Mouse (Mus musculus): ENCODE measurements at regions not wholly inside any gene's neighbourhood (a gene's known extent, or its start where the extent isn't known, plus 50 kb on each side); places are given as distances from the start of the nearest gene placed in this dataset.

GRCm38 (mm10) chr14:76789376-76789775 is 232.7 kb upstream of the Serp2 start:
- DNase-seq (ENCODE audit: low spot score) (no peak), ATAC-seq (ENCODE audit: low FRiP score) (no peak)
- no peaks in the 10 kb centered on the region for H3K36me3 ChIP-seq (ENCODE audit: control insufficient read depth, insufficient read depth, low read length)
- H3K4me3 ChIP-seq (ENCODE audit: low read depth, low read length) = no peak overlapping the region
- no peaks in the 10 kb centered on the region for H3K27me3 ChIP-seq (ENCODE audit: control insufficient read depth, insufficient read depth, low read length)
- no peaks in the 10 kb centered on the region for H3K9me3 ChIP-seq (ENCODE audit: control insufficient read depth, low read length)
- H3K27ac ChIP-seq (ENCODE audit: low read depth, low read length) = no peak overlapping the region
- peaks cover 6% of the 10 kb centered on the region for H3K4me1 ChIP-seq (replicated peaks; ENCODE audit: control insufficient read depth, insufficient read depth, low read length)
- WGBS = 76% methylated on average over 7 of the region's 7 CpGs
- H3K4me2 ChIP-seq (replicated peaks; ENCODE audit: low read depth, low read length) = no peak overlapping the region
- H3K9ac ChIP-seq (ENCODE audit: low read depth, low read length) = no peak overlapping the region

GRCm38 (mm10) chr14:76787601-76788000 is 230.9 kb upstream of the Serp2 start:
- H3K27me3 ChIP-seq (ENCODE audit: control insufficient read depth, insufficient read depth, low read length) = no peaks in the 10 kb centered on the region
- H3K4me1 ChIP-seq (replicated peaks; ENCODE audit: control insufficient read depth, insufficient read depth, low read length) = peaks cover 6% of the 10 kb centered on the region
- H3K27ac ChIP-seq (ENCODE audit: low read depth, low read length) = no peak overlapping the region
- no peaks in the 10 kb centered on the region for H3K36me3 ChIP-seq (ENCODE audit: control insufficient read depth, insufficient read depth, low read length)
- no peak overlapping the region for H3K4me2 ChIP-seq (replicated peaks; ENCODE audit: low read depth, low read length)
- no peak overlapping the region for H3K9ac ChIP-seq (ENCODE audit: low read depth, low read length)
- 93% methylated on average over 6 of the region's 6 CpGs for WGBS
- H3K4me3 ChIP-seq (ENCODE audit: low read depth, low read length) = no peak overlapping the region
- no peak for ATAC-seq (ENCODE audit: low FRiP score)
- H3K9me3 ChIP-seq (ENCODE audit: control insufficient read depth, low read length) = no peaks in the 10 kb centered on the region
- DNase-seq (ENCODE audit: low spot score) = no peak

- WGBS = 90% methylated on average over 4 of the region's 4 CpGs
- no peaks in the 10 kb centered on the region for H3K9me3 ChIP-seq (ENCODE audit: control insufficient read depth, low read length)
- H3K4me2 ChIP-seq (replicated peaks; ENCODE audit: low read depth, low read length) = no peak overlapping the region
- no peak for DNase-seq (ENCODE audit: low spot score)
- no peaks in the 10 kb centered on the region for H3K36me3 ChIP-seq (ENCODE audit: control insufficient read depth, insufficient read depth, low read length)
- no peak for ATAC-seq (ENCODE audit: low FRiP score)
- no peaks in the 10 kb centered on the region for H3K4me1 ChIP-seq (replicated peaks; ENCODE audit: control insufficient read depth, insufficient read depth, low read length)
- H3K27me3 ChIP-seq (ENCODE audit: control insufficient read depth, insufficient read depth, low read length) = no peaks in the 10 kb centered on the region
- H3K9ac ChIP-seq (ENCODE audit: low read depth, low read length) = no peak overlapping the region
- H3K27ac ChIP-seq (ENCODE audit: low read depth, low read length) = no peak overlapping the region
- H3K4me3 ChIP-seq (ENCODE audit: low read depth, low read length) = no peak overlapping the region
Measured at GRCm38 (mm10) chr14:76786214-76786613, 229.5 kb upstream of the Serp2 start.

GRCm38 (mm10) chr14:76781524-76781880 is 224.8 kb upstream of the Serp2 start:
- Histone ChIP-seq H3K27ac (ENCODE audit: low read depth, low read length) (no peak overlapping the region), H3K9ac (ENCODE audit: low read depth, low read length) (no peak overlapping the region), H3K4me3 (ENCODE audit: low read depth, low read length) (no peak overlapping the region), H3K27me3 (ENCODE audit: control insufficient read depth, insufficient read depth, low read length) (no peaks in the 10 kb centered on the region), H3K4me2 (replicated peaks; ENCODE audit: low read depth, low read length) (no peak overlapping the region), H3K36me3 (ENCODE audit: control insufficient read depth, insufficient read depth, low read length) (no peaks in the 10 kb centered on the region), H3K4me1 (replicated peaks; ENCODE audit: control insufficient read depth, insufficient read depth, low read length) (no peaks in the 10 kb centered on the region), H3K9me3 (ENCODE audit: control insufficient read depth, low read length) (no peaks in the 10 kb centered on the region)
- ATAC-seq (ENCODE audit: low FRiP score) (no peak), DNase-seq (ENCODE audit: low spot score) (no peak)
- 81% methylated on average over 3 of the region's 3 CpGs for WGBS

- H3K27ac ChIP-seq (ENCODE audit: low read depth, low read length) = no peak overlapping the region
- no peaks in the 10 kb centered on the region for H3K27me3 ChIP-seq (ENCODE audit: control insufficient read depth, insufficient read depth, low read length)
- 75% methylated on average over 14 of the region's 14 CpGs for WGBS
- no peaks in the 10 kb centered on the region for H3K4me1 ChIP-seq (replicated peaks; ENCODE audit: control insufficient read depth, insufficient read depth, low read length)
- no peak overlapping the region for H3K9ac ChIP-seq (ENCODE audit: low read depth, low read length)
- no peak overlapping the region for H3K4me2 ChIP-seq (replicated peaks; ENCODE audit: low read depth, low read length)
- ATAC-seq (ENCODE audit: low FRiP score) = no peak
- no peaks in the 10 kb centered on the region for H3K9me3 ChIP-seq (ENCODE audit: control insufficient read depth, low read length)
- no peaks in the 10 kb centered on the region for H3K36me3 ChIP-seq (ENCODE audit: control insufficient read depth, insufficient read depth, low read length)
- no peak for DNase-seq (ENCODE audit: low spot score)
- no peak overlapping the region for H3K4me3 ChIP-seq (ENCODE audit: low read depth, low read length)
Measured at GRCm38 (mm10) chr14:76780572-76781523, 224.2 kb upstream of the Serp2 start.

- Histone ChIP-seq H3K9me3 (ENCODE audit: control insufficient read depth, low read length) (no peaks in the 10 kb centered on the region), H3K4me1 (replicated peaks; ENCODE audit: control insufficient read depth, insufficient read depth, low read length) (no peaks in the 10 kb centered on the region), H3K27me3 (ENCODE audit: control insufficient read depth, insufficient read depth, low read length) (no peaks in the 10 kb centered on the region), H3K9ac (ENCODE audit: low read depth, low read length) (no peak overlapping the region), H3K4me2 (replicated peaks; ENCODE audit: low read depth, low read length) (no peak overlapping the region), H3K4me3 (ENCODE audit: low read depth, low read length) (no peak overlapping the region), H3K27ac (ENCODE audit: low read depth, low read length) (no peak overlapping the region), H3K36me3 (ENCODE audit: control insufficient read depth, insufficient read depth, low read length) (no peaks in the 10 kb centered on the region)
- DNase-seq (ENCODE audit: low spot score) = no peak
- ATAC-seq (ENCODE audit: low FRiP score) = no peak
- 61% methylated on average over 9 of the region's 9 CpGs for WGBS
Measured at GRCm38 (mm10) chr14:76778541-76779399, 222.1 kb upstream of the Serp2 start.

- Histone ChIP-seq H3K9ac (ENCODE audit: low read depth, low read length) (no peak overlapping the region), H3K4me3 (ENCODE audit: low read depth, low read length) (no peak overlapping the region), H3K27ac (ENCODE audit: low read depth, low read length) (no peak overlapping the region), H3K4me1 (replicated peaks; ENCODE audit: control insufficient read depth, insufficient read depth, low read length) (no peaks in the 10 kb centered on the region; the same call in 1 of the 2 replicates), H3K36me3 (ENCODE audit: control insufficient read depth, insufficient read depth, low read length) (no peaks in the 10 kb centered on the region), H3K9me3 (ENCODE audit: control insufficient read depth, low read length) (no peaks in the 10 kb centered on the region), H3K4me2 (replicated peaks; ENCODE audit: low read depth, low read length) (no peak overlapping the region), H3K27me3 (ENCODE audit: control insufficient read depth, insufficient read depth, low read length) (peaks cover under 1% of the 10 kb centered on the region)
- ATAC-seq (ENCODE audit: low FRiP score) (no peak), DNase-seq (ENCODE audit: low spot score) (no peak)
- WGBS = 71% methylated on average over 3 of the region's 3 CpGs
Measured at GRCm38 (mm10) chr14:76775387-76775924, 218.8 kb upstream of the Serp2 start.

GRCm38 (mm10) chr14:76772781-76773438 is 216.2 kb upstream of the Serp2 start:
- H3K9ac ChIP-seq (ENCODE audit: low read depth, low read length) = no peak overlapping the region
- H3K27me3 ChIP-seq (ENCODE audit: control insufficient read depth, insufficient read depth, low read length) = peaks cover 3% of the 10 kb centered on the region
- no peaks in the 10 kb centered on the region for H3K9me3 ChIP-seq (ENCODE audit: control insufficient read depth, low read length)
- H3K27ac ChIP-seq (ENCODE audit: low read depth, low read length) = no peak overlapping the region
- peak; percentile 61 for DNase-seq (ENCODE audit: low spot score)
- no peaks in the 10 kb centered on the region; the same call in 1 of the 2 replicates for H3K4me1 ChIP-seq (replicated peaks; ENCODE audit: control insufficient read depth, insufficient read depth, low read length)
- ATAC-seq (ENCODE audit: low FRiP score) = peak; percentile 59
- 49% methylated on average over 11 of the region's 11 CpGs for WGBS
- no peaks in the 10 kb centered on the region for H3K36me3 ChIP-seq (ENCODE audit: control insufficient read depth, insufficient read depth, low read length)
- no peak overlapping the region for H3K4me2 ChIP-seq (replicated peaks; ENCODE audit: low read depth, low read length)
- no peak overlapping the region for H3K4me3 ChIP-seq (ENCODE audit: low read depth, low read length)
